Comparison of ENCODE assay signal across 1 mouse cellular context in genomic region chr14:31164067-31164466, GRCm38 (mm10).
TF ChIP-seq lines count a peak whose summit lies in the region.

No protein-coding gene starts in this region.

TF ChIP-seq in MEL, 35 proteins besides CTCF, POLR2A, EP300 and RAD21 (continued from another document):
- TF ChIP-seq MEF2A (IDR thresholded peaks at IDR 0.05; ENCODE audit: extremely low read depth, insufficient replicate concordance, low read depth, low read length, poor library complexity, severe bottlenecking) = no peak
- TF ChIP-seq MAZ (IDR thresholded peaks at IDR 0.05; ENCODE audit: low read depth, low read length) = no peak
- no peak for TF ChIP-seq TBP (IDR thresholded peaks at IDR 0.05; ENCODE audit: low read depth, low read length)
- no peak for TF ChIP-seq ETS1 (IDR thresholded peaks at IDR 0.05; ENCODE audit: low read depth, low read length)
